Mouse (Mus musculus) thymus, postnatal 4 days (tissue): ENCODE results near the gene A530016L24Rik.

Experiments
- DNase-seq: peaks from one replicate; pipeline ENCODE4 v3.0.0; 2021

Gene A530016L24Rik

GRCm38 (mm10) chr12:112503003-112503771, 13.9 kb downstream of the A530016L24Rik start:
- DNase-seq, result no peak

GRCm38 (mm10) chr12:112506267-112506666, 17.0 kb downstream of the A530016L24Rik start:
- DNase-seq, result no peak

DNA sequence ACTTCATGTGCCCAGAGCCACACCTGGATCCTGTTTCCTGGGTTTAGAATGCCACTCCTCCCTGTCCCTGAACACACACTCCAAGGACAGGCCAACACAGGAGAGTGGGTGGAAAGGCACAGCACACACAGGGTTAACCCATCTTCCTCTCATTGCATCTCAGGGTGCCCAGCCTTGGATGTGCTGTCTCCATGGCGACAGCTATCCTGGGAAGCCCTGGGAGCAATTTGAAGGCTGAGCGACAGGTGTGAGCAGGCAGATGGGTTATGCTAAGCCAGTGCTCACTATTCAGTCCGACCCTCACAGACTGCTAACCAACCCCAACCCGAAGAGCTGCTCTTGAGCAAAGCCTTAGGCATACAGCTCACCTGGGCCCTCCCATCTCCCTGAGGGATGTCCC, 18.0 kb downstream of the A530016L24Rik start:
- DNase-seq, result no peak

GRCm38 (mm10) chr12:112507984-112508383, 18.7 kb downstream of the A530016L24Rik start:
- no peak for DNase-seq

- DNase-seq, result no peak
Measured at GRCm38 (mm10) chr12:112510365-112510732, 21.1 kb downstream of the A530016L24Rik start.

- DNase-seq, result peak; percentile 63
Measured at GRCm38 (mm10) chr12:112510733-112511372, 21.6 kb downstream of the A530016L24Rik start.

GRCm38 (mm10) chr12:112514897-112515296, 25.6 kb downstream of the A530016L24Rik start:
- DNase-seq, result peak; percentile 27

GRCm38 (mm10) chr12:112516697-112517337, 27.6 kb downstream of the A530016L24Rik start, which contains the start of gene Tmem179:
Gene Tmem179 (minus strand): TSS chr12:112516747.
- no peak for DNase-seq

DNA sequence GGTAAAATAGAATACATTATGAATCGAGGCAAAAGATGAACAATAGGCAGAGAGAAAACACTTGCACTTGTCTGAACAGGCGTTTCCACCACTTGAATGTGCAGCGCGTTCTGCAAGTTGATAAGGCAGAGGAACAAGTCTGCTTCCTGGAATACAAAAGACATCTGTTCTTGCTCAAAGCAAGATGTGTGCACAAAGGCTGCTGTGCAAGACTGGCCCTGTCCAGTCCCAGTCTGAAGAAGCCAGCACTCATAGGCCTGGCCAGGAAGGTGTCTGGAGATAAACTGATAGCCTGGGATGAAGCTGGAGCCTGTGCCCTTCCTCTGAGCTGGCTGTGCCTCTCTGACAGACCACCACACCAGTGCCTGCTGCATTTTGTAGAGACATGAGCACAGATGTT, 28.9 kb downstream of the A530016L24Rik start:
- no peak for DNase-seq

- no peak for DNase-seq
Measured at GRCm38 (mm10) chr12:112533758-112534157, 44.5 kb downstream of the A530016L24Rik start.

DNA sequence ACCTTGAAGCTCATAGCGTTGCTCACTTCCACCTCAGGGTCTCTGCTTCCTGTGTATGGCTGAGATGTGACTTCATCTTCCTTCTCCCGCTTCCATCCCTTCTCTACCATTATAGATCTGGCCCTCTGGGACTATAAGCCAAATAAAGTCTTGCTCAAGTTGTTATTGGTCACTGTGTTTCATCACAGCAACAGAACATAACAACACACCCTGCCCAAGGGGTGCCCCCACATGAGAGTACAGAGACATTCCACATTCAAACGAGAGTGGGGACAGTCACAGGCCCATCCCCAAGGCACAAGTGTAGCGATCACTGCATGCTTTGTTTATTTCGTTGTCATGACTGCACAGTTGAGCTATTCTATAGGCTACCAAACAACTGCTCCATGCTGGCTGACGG, 48.0 kb downstream of the A530016L24Rik start:
- DNase-seq, result no peak

GRCm38 (mm10) chr12:112538356-112538755, 49.1 kb downstream of the A530016L24Rik start:
- no peak for DNase-seq

GRCm38 (mm10) chr12:112539466-112539965, 50.3 kb downstream of the A530016L24Rik start:
- DNase-seq, result no peak

DNA sequence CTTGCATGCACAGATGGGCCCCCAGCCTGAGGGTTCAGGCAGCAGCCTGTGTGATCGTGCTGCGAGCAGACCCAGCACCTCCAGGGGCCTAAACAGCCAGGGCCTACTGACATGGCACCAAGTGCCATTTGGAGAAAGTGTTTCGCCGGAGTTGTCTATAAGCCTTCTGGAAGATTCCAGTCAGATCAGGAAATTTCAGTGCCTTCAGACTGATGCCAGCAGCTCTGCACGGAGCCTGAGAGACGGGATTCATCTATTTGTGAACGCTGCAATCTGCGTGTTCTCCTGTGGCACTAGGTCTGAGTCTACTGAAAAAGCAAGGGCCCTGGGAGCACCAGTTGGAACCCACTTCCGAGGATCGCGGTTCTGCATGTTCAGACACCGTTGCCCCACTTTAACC, 51.1 kb downstream of the A530016L24Rik start:
- no peak for DNase-seq

GRCm38 (mm10) chr12:112541483-112542091, 52.3 kb downstream of the A530016L24Rik start:
- DNase-seq, result no peak

DNA sequence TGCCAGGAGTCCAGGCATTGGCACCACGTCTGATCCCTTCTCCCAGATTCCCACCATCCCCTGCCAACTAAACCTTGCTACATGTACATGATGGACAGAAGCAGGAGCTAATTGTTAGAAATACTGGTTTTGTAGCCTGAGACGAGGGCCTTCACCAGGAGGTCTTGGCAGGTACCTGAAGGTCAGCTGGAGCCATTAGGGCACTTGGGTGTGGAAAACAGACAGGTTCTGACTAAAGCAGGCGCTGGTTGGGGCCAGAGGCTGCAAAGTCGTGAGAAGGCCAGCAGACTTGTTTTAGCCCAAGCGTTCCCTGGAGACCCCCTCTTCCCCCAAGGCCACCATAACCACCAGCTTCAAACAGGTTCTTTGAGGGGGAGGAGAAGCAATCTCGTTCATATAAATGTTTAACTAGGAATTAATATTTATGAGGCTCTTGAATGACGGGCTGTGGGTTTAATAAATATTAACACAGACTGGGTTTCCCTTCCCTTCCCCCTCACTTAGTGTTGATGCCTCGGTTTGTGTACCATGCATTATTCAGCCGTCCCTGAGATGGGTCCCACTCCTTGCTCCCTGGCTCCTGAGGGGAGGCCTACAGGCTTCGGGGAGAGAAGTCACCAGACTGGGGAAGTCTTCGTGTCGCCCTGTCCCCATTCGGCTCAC, 53.1 kb downstream of the A530016L24Rik start:
- DNase-seq, result no peak

DNA sequence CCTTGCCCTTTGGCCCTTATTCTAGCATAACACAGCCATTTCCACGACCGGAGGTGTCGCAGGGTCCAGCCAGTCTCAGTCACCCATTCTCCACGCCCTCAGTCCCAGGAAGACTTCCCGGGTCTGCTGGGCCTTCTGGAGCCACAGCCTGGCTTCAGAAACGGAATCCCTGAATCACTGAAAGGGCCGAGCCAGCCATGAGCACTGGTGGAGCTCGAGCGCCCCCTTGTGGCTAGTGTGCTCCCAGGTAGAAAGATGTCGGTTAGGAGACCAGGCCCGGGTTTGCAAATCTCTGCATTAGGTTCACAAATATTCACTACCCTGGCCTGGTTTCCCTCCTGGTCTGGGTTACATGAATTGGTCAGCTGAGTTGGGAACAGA, 53.7 kb downstream of the A530016L24Rik start:
- peak; percentile 94 for DNase-seq

DNA sequence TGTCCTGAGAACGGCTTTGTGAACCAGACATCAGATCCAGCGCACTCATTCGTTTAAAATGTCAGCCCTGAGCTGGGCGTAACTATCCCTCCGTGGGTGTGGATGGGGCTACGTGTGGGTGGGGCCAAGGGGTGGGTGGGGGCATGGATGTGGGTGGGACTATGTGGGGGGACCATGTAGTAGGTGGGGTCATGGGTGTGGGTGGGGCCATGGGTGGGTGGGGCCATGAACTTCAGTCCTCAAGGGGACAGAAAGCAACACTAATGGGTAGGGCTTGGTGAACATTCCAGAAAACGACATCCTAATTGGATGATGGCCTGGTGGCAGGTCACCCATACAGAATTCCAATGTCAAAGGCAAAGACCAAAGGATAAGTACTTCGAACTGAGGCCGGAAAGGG, 54.7 kb downstream of the A530016L24Rik start:
- DNase-seq, result no peak

- DNase-seq, result no peak
Measured at GRCm38 (mm10) chr12:112544946-112545701, 55.9 kb downstream of the A530016L24Rik start.

DNA sequence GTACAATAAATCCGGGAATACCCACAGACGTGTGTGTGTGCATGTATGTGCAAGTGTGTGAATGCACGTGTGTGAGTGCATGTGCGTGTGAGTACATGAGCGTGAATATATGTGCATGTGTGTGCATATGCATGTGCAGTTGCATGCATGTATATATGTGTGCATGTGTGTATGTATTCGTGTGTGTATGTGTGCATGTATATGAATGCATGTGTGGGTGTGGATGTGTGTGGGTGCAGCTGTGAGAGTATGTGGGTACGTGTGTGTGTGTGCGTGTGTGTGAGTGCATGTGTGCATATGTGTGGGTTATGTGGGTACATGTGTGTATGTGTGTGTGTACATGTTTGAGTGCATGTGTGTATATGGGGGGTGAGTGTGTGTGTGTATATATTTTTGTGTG, 56.9 kb downstream of the A530016L24Rik start:
- DNase-seq, result no peak

DNA sequence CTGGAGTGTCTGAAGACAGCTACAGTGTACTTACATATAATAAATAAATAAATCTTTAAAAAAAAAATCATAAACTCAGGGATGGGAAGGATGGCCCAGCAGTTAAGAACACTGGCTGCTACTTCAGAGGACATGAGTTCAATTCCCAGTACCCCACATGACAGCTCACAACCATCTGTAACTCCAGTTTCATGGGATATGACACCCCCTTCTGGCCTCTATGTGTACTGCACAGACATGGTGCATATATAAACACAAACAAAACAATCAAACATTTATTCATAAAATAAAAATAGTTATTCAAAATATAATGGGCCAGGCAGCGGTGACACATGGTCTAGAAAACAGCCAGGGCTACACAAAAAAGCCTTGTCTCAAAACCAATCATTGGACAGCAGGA, 60.0 kb downstream of the A530016L24Rik start:
- DNase-seq, result no peak
